Mouse (Mus musculus): Measurements from ENCODE around the gene Hes6. TPM values are rescaled to one million over a fixed set of nuclear protein-coding genes. Genes with fewer than 3 reads are reported as not detected.

Gene Hes6
- polyA plus RNA-seq, 1 experiment = 87.2 TPM

DNA sequence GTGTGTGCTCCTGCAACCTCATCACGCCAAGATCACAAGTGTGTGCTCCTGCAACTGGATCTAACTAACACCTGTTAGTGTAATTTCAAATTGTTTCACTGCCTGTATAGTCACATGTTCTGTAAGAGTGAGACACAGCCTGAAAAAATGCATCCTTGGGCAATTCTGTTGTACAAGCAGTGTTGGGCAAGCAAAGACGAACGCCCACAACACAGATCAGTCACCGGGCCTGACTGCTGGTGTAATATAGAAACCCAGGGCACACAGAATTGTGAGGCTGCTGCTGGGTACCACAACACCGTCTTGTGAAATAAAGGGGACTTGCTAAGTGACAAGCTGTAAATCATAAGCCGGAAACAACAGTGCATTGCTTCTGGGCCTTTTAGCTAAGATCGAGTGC, 23.7 kb upstream of the Hes6 start:
- H3K79me2 ChIP-seq (ENCODE audit: control insufficient read depth, insufficient read depth) = no peaks in the 10 kb centered on the region
- H3K4me3 ChIP-seq (ENCODE audit: insufficient read depth, poor library complexity, severe bottlenecking) = no peak overlapping the region
- no peak for TF ChIP-seq CTCF (IDR thresholded peaks at IDR 0.05; ENCODE audit: control insufficient read depth, insufficient read depth, insufficient read length)
- no peak for TF ChIP-seq MYOD1 (IDR thresholded peaks at IDR 0.05; ENCODE audit: control insufficient read depth, insufficient read length, low read depth)
- TF ChIP-seq MAX (IDR thresholded peaks at IDR 0.05) = no peak
- TF ChIP-seq MYOG (IDR thresholded peaks at IDR 0.05; ENCODE audit: control insufficient read depth, extremely low read depth, insufficient read length) = no peak

DNA sequence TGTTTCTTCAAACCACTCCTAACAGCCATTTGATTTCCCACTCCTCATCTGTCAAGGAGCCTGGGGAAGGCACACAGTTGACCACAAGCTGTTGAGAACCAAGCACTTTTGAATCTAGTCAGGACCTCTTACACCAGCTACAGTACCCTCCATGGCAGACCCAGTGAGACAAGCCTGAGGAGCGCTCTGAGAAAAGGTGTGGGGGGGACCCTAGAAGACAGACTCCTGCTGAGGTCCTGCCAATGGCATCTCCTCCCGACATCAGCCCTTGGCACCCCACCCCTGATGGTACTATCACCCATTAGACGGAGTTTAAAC, 23.2 kb upstream of the Hes6 start:
- H3ac ChIP-seq (ENCODE audit: control insufficient read depth, insufficient read length, low read depth) = no peak overlapping the region
- H3K36me3 ChIP-seq (ENCODE audit: control insufficient read depth, insufficient read depth) = no peaks in the 10 kb centered on the region
- no peak for TF ChIP-seq FOSL1 (IDR thresholded peaks at IDR 0.05; ENCODE audit: insufficient read depth, low read length, poor library complexity, severe bottlenecking)
- TF ChIP-seq MAX (IDR thresholded peaks at IDR 0.05) = no peak
- no peak for TF ChIP-seq CTCF (IDR thresholded peaks at IDR 0.05; ENCODE audit: control insufficient read depth, insufficient read depth, insufficient read length)
- H3K79me2 ChIP-seq (ENCODE audit: control insufficient read depth, insufficient read depth) = no peaks in the 10 kb centered on the region
- H3K79me3 ChIP-seq (ENCODE audit: low read depth) = no peaks in the 10 kb centered on the region
- no peaks in the 10 kb centered on the region for H3K27me3 ChIP-seq (ENCODE audit: control insufficient read depth, insufficient read depth, insufficient read length)
- H3K4me3 ChIP-seq (ENCODE audit: insufficient read depth, poor library complexity, severe bottlenecking) = no peak overlapping the region

More for the DNA sequence above, 23.7 kb upstream of the Hes6 start:
- H3K27me3 ChIP-seq (ENCODE audit: control insufficient read depth, insufficient read depth, insufficient read length) = no peaks in the 10 kb centered on the region
- H3ac ChIP-seq (ENCODE audit: control insufficient read depth, insufficient read length, low read depth) = no peak overlapping the region
- no peaks in the 10 kb centered on the region for H3K36me3 ChIP-seq (ENCODE audit: control insufficient read depth, insufficient read depth)
- no peaks in the 10 kb centered on the region for H3K79me3 ChIP-seq (ENCODE audit: low read depth)

DNA sequence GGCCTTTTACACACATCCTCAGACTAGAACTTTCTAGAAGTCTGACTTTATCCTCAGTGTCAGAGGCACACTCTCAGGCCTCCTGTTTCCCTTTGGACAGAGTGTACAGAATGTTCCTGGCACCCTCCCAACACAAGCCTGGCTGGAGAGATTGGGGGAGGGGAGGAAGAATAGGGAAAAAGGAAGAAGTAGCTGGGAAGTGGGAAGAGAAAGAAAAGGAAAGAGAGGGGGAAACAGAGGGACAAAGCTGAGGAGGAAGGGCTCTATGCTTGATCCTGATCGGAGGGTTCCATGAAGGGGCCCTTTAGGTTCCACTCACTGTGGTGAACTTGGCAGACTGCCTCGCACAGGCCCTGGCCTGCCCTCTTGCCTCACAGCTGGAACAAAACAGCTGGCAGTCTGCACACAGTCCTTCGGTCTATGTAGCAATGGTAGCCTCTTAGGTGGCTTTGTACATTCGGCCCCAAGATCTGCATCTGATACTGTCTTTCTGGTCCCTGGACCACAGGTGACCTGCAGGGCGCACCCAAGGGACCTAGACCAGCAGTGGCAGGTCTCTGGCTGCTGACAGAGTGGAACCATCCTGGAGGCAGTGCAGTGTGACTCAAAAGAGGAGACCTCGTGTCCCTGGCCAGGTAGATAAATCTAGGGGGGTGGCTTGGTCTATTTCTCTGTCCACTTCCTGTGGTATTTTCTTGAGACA, 22.7 kb upstream of the Hes6 start:
- H3ac ChIP-seq (ENCODE audit: control insufficient read depth, insufficient read length, low read depth) = no peak overlapping the region
- no peaks in the 10 kb centered on the region for H3K79me2 ChIP-seq (ENCODE audit: control insufficient read depth, insufficient read depth)
- no peak overlapping the region for H3K4me3 ChIP-seq (ENCODE audit: insufficient read depth, poor library complexity, severe bottlenecking)
- H3K36me3 ChIP-seq (ENCODE audit: control insufficient read depth, insufficient read depth) = no peaks in the 10 kb centered on the region
- TF ChIP-seq MYOG (IDR thresholded peaks at IDR 0.05; ENCODE audit: control insufficient read depth, extremely low read depth, insufficient read length) (no peak), USF1 (IDR thresholded peaks at IDR 0.05; ENCODE audit: low read depth) (no peak), CTCF (IDR thresholded peaks at IDR 0.05; ENCODE audit: control insufficient read depth, insufficient read depth, insufficient read length) (no peak), MAX (IDR thresholded peaks at IDR 0.05) (no peak), FOSL1 (IDR thresholded peaks at IDR 0.05; ENCODE audit: insufficient read depth, low read length, poor library complexity, severe bottlenecking) (no peak), MYOD1 (IDR thresholded peaks at IDR 0.05; ENCODE audit: control insufficient read depth, insufficient read length, low read depth) (no peak), CEBPB (IDR thresholded peaks at IDR 0.05; ENCODE audit: low read depth) (no peak)
- no peaks in the 10 kb centered on the region for H3K27me3 ChIP-seq (ENCODE audit: control insufficient read depth, insufficient read depth, insufficient read length)
- no peaks in the 10 kb centered on the region for H3K79me3 ChIP-seq (ENCODE audit: low read depth)

DNA sequence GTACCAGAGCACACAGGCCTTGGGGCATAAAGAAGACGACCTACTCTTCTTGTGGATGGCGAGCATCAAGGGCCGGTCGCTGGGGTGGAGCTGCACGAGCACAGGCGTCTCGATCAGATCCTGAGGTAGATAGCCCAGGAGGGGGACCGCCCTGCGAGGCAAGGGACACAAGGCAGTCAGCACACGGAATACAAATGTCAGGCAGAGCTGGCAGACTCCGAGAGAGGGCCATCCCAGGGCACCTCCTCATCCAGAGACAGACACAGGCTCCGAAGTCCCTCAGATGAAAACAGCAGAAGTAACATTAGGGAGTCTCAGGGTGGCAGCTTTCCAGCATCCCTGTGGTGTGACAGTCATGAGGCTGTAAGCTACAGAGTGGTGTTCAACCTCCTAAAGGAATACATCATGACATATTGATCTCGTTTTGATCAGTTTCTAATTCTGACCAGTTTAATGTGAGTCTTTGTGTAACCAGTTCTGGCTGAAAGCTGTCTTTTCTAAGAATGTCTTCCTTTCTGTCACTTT, 21.8 kb upstream of the Hes6 start:
- Histone ChIP-seq H3K27me3 (ENCODE audit: control insufficient read depth, insufficient read depth, insufficient read length) (no peaks in the 10 kb centered on the region), H3K79me2 (ENCODE audit: control insufficient read depth, insufficient read depth) (no peaks in the 10 kb centered on the region), H3K79me3 (ENCODE audit: low read depth) (no peaks in the 10 kb centered on the region), H3K36me3 (ENCODE audit: control insufficient read depth, insufficient read depth) (no peaks in the 10 kb centered on the region), H3ac (ENCODE audit: control insufficient read depth, insufficient read length, low read depth) (no peak overlapping the region), H3K4me3 (ENCODE audit: insufficient read depth, poor library complexity, severe bottlenecking) (no peak overlapping the region)
- no peak for TF ChIP-seq MAX (IDR thresholded peaks at IDR 0.05)
- TF ChIP-seq CEBPB (IDR thresholded peaks at IDR 0.05; ENCODE audit: low read depth) = no peak
- TF ChIP-seq CTCF (IDR thresholded peaks at IDR 0.05; ENCODE audit: control insufficient read depth, insufficient read depth, insufficient read length) = no peak
- no peak for TF ChIP-seq MYOG (IDR thresholded peaks at IDR 0.05; ENCODE audit: control insufficient read depth, extremely low read depth, insufficient read length)
- TF ChIP-seq USF1 (IDR thresholded peaks at IDR 0.05; ENCODE audit: low read depth) = no peak
- TF ChIP-seq FOSL1 (IDR thresholded peaks at IDR 0.05; ENCODE audit: insufficient read depth, low read length, poor library complexity, severe bottlenecking) = no peak
- TF ChIP-seq MYOD1 (IDR thresholded peaks at IDR 0.05; ENCODE audit: control insufficient read depth, insufficient read length, low read depth) = no peak

DNA sequence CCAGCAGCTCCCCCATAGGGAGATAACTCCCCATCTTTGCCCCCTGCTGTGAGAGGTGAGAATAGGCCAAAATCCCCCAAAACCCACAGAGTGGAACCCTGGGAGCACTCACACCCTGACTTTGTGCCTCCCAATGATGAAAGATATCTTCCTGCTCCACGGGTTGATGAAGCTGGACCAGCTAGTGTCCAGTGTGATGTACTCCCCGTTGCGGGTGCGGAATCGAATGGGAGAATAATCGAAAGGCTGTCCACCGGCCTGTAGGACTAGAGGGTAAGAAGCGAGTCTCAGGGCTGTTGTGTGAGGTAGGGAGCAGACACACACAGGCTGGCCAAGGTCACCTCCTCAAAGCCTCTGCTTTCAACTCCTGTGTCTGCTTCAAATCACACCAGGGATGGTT, 21.1 kb upstream of the Hes6 start:
- TF ChIP-seq MYOG (IDR thresholded peaks at IDR 0.05; ENCODE audit: control insufficient read depth, extremely low read depth, insufficient read length) = no peak
- TF ChIP-seq MAX (IDR thresholded peaks at IDR 0.05) = no peak
- no peak overlapping the region for H3ac ChIP-seq (ENCODE audit: control insufficient read depth, insufficient read length, low read depth)

DNA sequence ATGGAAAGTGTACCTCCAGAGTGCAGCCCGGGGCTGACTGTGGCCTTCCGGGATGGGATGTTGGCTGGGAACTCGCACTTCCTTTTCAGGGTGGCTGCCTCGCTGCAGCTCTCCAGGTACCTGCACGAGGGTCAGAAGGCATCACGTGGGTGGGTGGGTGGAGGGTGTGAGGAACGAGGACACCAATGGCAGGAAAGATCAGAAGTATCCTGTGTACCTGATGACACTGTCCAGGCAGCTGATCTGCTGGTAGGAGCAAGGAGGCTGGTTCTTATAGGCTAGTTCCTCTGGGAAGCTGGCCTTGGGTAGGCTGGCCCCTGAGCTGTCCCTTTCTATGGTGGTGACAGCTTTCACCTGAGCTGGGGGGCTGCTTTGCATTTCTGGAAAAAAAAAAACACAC, 16.9 kb upstream of the Hes6 start:
- Histone ChIP-seq H3K36me3 (ENCODE audit: control insufficient read depth, insufficient read depth) (no peaks in the 10 kb centered on the region), H3K79me3 (ENCODE audit: low read depth) (no peaks in the 10 kb centered on the region), H3K4me3 (ENCODE audit: insufficient read depth, poor library complexity, severe bottlenecking) (no peak overlapping the region), H3K79me2 (ENCODE audit: control insufficient read depth, insufficient read depth) (no peaks in the 10 kb centered on the region), H3ac (ENCODE audit: control insufficient read depth, insufficient read length, low read depth) (no peak overlapping the region), H3K27me3 (ENCODE audit: control insufficient read depth, insufficient read depth, insufficient read length) (no peaks in the 10 kb centered on the region)
- TF ChIP-seq CEBPB (IDR thresholded peaks at IDR 0.05; ENCODE audit: low read depth) (no peak), CTCF (IDR thresholded peaks at IDR 0.05; ENCODE audit: control insufficient read depth, insufficient read depth, insufficient read length) (no peak), MYOD1 (IDR thresholded peaks at IDR 0.05; ENCODE audit: control insufficient read depth, insufficient read length, low read depth) (no peak), FOSL1 (IDR thresholded peaks at IDR 0.05; ENCODE audit: insufficient read depth, low read length, poor library complexity, severe bottlenecking) (no peak), USF1 (IDR thresholded peaks at IDR 0.05; ENCODE audit: low read depth) (no peak), MAX (IDR thresholded peaks at IDR 0.05) (no peak), MYOG (IDR thresholded peaks at IDR 0.05; ENCODE audit: control insufficient read depth, extremely low read depth, insufficient read length) (no peak)

More for the DNA sequence above, 21.1 kb upstream of the Hes6 start:
- H3K79me2 ChIP-seq (ENCODE audit: control insufficient read depth, insufficient read depth) = no peaks in the 10 kb centered on the region
- H3K79me3 ChIP-seq (ENCODE audit: low read depth) = no peaks in the 10 kb centered on the region
- H3K27me3 ChIP-seq (ENCODE audit: control insufficient read depth, insufficient read depth, insufficient read length) = no peaks in the 10 kb centered on the region
- H3K4me3 ChIP-seq (ENCODE audit: insufficient read depth, poor library complexity, severe bottlenecking) = no peak overlapping the region
- H3K36me3 ChIP-seq (ENCODE audit: control insufficient read depth, insufficient read depth) = no peaks in the 10 kb centered on the region
